In genomic region chr5:111660968-111661367, GRCm38 (mm10) we compare ENCODE assay signal across 17 mouse cellular contexts.
DNase-seq lines count a peak whose midpoint lies in the region; ATAC-seq and TF ChIP-seq lines count a peak whose summit lies in the region.
"Had no signal": no experiment of that assay in that cellular context is flagged by ENCODE, and none has a peak within 500 bp of the region (broad histone marks: within the 10 kb centered on the region; RNA-seq: fewer than 3 reads in every experiment).

No protein-coding gene starts in this region.

- 0 out of 2 replicates have a peak, but pooled peaks cover 6% of the 10 kb centered on the region for H3K9me3 ChIP-seq in forebrain, embryonic 13.5 days (replicated peaks)
- peaks cover 7% of the 10 kb centered on the region; the same call in 1 of the 2 replicates for H3K9me3 ChIP-seq in hindbrain, embryonic 13.5 days
- peaks cover 7% of the 10 kb centered on the region; the same call in 1 of the 2 replicates for H3K9me3 ChIP-seq in midbrain, embryonic 13.5 days
- no peaks in the 10 kb centered on the region for H3K9me3 ChIP-seq in neural tube, embryonic 13.5 days
- H3K9me3 ChIP-seq: kidney, embryonic 15.5 days; liver, embryonic 13.5 days had no signal

- no peaks in the 10 kb centered on the region for H3K36me3 ChIP-seq in forebrain, embryonic 13.5 days (ENCODE audit: poor library complexity, severe bottlenecking)
- H3K36me3 ChIP-seq in hindbrain, embryonic 13.5 days: no peaks in the 10 kb centered on the region
- H3K36me3 ChIP-seq in midbrain, embryonic 13.5 days: no peaks in the 10 kb centered on the region
- no peaks in the 10 kb centered on the region for H3K36me3 ChIP-seq in neural tube, embryonic 13.5 days
- H3K36me3 ChIP-seq: kidney, embryonic 15.5 days; liver, embryonic 13.5 days had no signal

- TF ChIP-seq CTCF in layer of hippocampus, adult 2 months (conservative IDR thresholded peaks at IDR 0.05): no peak

- ATAC-seq in forebrain, embryonic 13.5 days: peak; percentile 40
- ATAC-seq in hindbrain, embryonic 13.5 days (ENCODE audit: low FRiP score): peak; percentile 43
- peak; percentile 37 for ATAC-seq in midbrain, embryonic 13.5 days
- ATAC-seq in neural tube, embryonic 13.5 days (ENCODE audit: low read depth): no peak; the same call in 1 of the 2 replicates

- DNase-seq in layer of hippocampus, adult 2 months (ENCODE audit: low spot score in 2 of 2): no peak
- no peak for DNase-seq in lung, postnatal 14 days
- DNase-seq in frontal cortex, postnatal 10 days (ENCODE audit: low spot score in 2 of 2): no peak
- no peak for DNase-seq in cerebellum, adult 8-10 months
- DNase-seq: adrenal gland, postnatal 14 days; cerebellum, adult 2 months; gastrocnemius, postnatal 14 days; heart, postnatal 10 days; liver, embryonic 13.5 days; right cerebral cortex, postnatal 25 days; thymus, postnatal 4 days had no signal

- peak overlapping the region; percentile 37 for H3K9ac ChIP-seq in forebrain, embryonic 13.5 days
- peak overlapping the region; percentile 31; the same call in 1 of the 2 replicates for H3K9ac ChIP-seq in hindbrain, embryonic 13.5 days
- H3K9ac ChIP-seq in midbrain, embryonic 13.5 days (replicated peaks): 0 out of 2 replicates have a peak overlapping the region, but pooled peaks have one; percentile 11
- H3K9ac ChIP-seq in neural tube, embryonic 13.5 days: no peak overlapping the region
- H3K9ac ChIP-seq: kidney, embryonic 15.5 days; liver, embryonic 13.5 days had no signal

- H3K4me2 ChIP-seq in forebrain, embryonic 13.5 days: peak overlapping the region; percentile 43
- peak overlapping the region; percentile 4; the same call in 1 of the 2 replicates for H3K4me2 ChIP-seq in hindbrain, embryonic 13.5 days
- H3K4me2 ChIP-seq in midbrain, embryonic 13.5 days (replicated peaks): peak overlapping the region; percentile 21; the same call in 1 of the 2 replicates
- H3K4me2 ChIP-seq in neural tube, embryonic 13.5 days: peak overlapping the region; percentile 9; the same call in 1 of the 2 replicates
- H3K4me2 ChIP-seq: kidney, embryonic 15.5 days; liver, embryonic 13.5 days had no signal

- 0 out of 2 replicates have a peak, but pooled peaks cover 8% of the 10 kb centered on the region for H3K27me3 ChIP-seq in forebrain, embryonic 13.5 days
- peaks cover 21% of the 10 kb centered on the region; the same call in 1 of the 2 replicates for H3K27me3 ChIP-seq in hindbrain, embryonic 13.5 days
- 0 out of 2 replicates have a peak, but pooled peaks cover 10% of the 10 kb centered on the region for H3K27me3 ChIP-seq in midbrain, embryonic 13.5 days
- H3K27me3 ChIP-seq in neural tube, embryonic 13.5 days: peaks cover 15% of the 10 kb centered on the region
- H3K27me3 ChIP-seq: liver, embryonic 13.5 days had no signal

- H3K4me3 ChIP-seq in forebrain, embryonic 13.5 days: no peak overlapping the region
- no peak overlapping the region for H3K4me3 ChIP-seq in hindbrain, embryonic 13.5 days
- H3K4me3 ChIP-seq in midbrain, embryonic 13.5 days (replicated peaks): no peak overlapping the region
- no peak overlapping the region for H3K4me3 ChIP-seq in neural tube, embryonic 13.5 days
- H3K4me3 ChIP-seq in layer of hippocampus, adult 2 months: no peak overlapping the region
- H3K4me3 ChIP-seq: kidney, embryonic 15.5 days; liver, embryonic 13.5 days; myocyte had no signal

- peak overlapping the region; percentile 88 for H3K27ac ChIP-seq in forebrain, embryonic 13.5 days
- peak overlapping the region; percentile 91 for H3K27ac ChIP-seq in hindbrain, embryonic 13.5 days
- H3K27ac ChIP-seq in midbrain, embryonic 13.5 days: peak overlapping the region; percentile 89
- H3K27ac ChIP-seq in neural tube, embryonic 13.5 days (replicated peaks): peak overlapping the region; percentile 81
- H3K27ac ChIP-seq in layer of hippocampus, adult 2 months: no peak overlapping the region
- H3K27ac ChIP-seq: kidney, embryonic 15.5 days; liver, embryonic 13.5 days had no signal

- peaks cover 48% of the 10 kb centered on the region for H3K4me1 ChIP-seq in forebrain, embryonic 13.5 days
- peaks cover 44% of the 10 kb centered on the region for H3K4me1 ChIP-seq in hindbrain, embryonic 13.5 days (replicated peaks)
- H3K4me1 ChIP-seq in midbrain, embryonic 13.5 days (replicated peaks): peaks cover 56% of the 10 kb centered on the region
- H3K4me1 ChIP-seq in neural tube, embryonic 13.5 days (replicated peaks): peaks cover 31% of the 10 kb centered on the region
- H3K4me1 ChIP-seq: kidney, embryonic 15.5 days; liver, embryonic 13.5 days had no signal

- 24% methylated on average over 6 of the region's 6 CpGs for WGBS in forebrain, embryonic 13.5 days
- WGBS in hindbrain, embryonic 13.5 days: 23% methylated on average over 6 of the region's 6 CpGs
- WGBS in midbrain, embryonic 13.5 days: 19% methylated on average over 6 of the region's 6 CpGs
- WGBS in neural tube, embryonic 13.5 days: 27% methylated on average over 6 of the region's 6 CpGs
